Mouse (Mus musculus) spleen, postnatal 10 days (tissue): ENCODE data around the gene Col28a1.
"Not testable (repeated sequence)": the region's sequence is repeated elsewhere in the genome, so short reads cannot be mapped to it uniquely, and the experiment has no call there.

ENCODE experiments used
- DNase-seq, 2 experiments: peaks; one replicate each; pipeline ENCODE4 v3.0.0; 2021 to 2022; ENCODE audit warnings: low spot score in 2 of 2

Gene Col28a1

DNA sequence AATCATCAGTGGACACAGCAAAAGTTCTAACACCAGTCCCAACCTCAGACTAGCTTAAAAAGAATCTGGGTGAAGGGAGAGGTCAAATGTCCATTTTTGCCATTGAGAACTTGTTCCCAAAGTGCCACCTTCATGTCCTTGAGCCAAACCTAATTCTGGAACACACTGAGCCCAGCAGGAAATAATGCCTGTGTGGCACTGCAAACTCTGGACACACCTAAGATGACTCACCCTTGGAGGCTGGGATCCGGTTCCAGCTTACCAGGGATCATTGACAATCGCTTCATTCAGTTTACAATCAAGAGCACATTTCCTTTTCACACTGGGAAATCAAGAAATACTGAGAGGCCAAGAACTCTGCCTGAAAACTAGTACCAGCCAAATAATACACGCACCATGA, 168.9 kb downstream of the Col28a1 start:
- DNase-seq, result no peak

DNA sequence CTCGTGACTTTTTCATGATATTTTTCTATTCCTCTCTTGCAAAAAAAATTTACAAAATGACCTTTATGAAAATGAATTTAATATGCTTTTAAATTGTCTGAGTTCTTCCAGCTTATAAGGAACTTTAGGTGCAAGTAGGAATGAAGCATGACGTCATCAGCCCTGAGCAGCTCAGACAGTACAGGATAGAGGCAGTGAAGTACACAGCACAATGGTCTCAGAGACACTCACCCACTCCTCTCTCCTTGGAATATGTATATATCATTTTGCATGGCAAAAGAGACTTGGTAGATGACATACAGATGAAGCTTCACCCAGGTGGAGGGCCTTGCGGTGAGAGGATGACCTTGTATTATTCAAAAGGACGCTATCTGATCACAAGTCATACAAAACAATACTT, 197.7 kb downstream of the Col28a1 start:
- no peak for DNase-seq

DNA sequence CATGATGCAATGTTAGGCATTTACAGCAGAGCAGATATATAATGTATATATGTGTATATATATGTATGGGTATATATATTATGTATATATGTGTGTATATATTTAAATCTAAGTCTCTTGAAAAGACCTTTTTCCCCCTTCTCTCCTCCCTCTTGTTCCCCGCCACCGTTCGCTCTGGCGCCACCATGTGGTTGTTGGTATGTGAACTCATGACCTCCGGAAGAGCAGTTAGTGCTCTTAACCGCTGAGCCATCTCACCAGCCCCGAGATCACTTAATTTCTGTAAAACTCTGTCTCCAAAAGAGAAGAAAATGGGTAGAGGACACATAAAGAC, 208.8 kb downstream of the Col28a1 start:
- DNase-seq, result peak; percentile 24 to 80

DNA sequence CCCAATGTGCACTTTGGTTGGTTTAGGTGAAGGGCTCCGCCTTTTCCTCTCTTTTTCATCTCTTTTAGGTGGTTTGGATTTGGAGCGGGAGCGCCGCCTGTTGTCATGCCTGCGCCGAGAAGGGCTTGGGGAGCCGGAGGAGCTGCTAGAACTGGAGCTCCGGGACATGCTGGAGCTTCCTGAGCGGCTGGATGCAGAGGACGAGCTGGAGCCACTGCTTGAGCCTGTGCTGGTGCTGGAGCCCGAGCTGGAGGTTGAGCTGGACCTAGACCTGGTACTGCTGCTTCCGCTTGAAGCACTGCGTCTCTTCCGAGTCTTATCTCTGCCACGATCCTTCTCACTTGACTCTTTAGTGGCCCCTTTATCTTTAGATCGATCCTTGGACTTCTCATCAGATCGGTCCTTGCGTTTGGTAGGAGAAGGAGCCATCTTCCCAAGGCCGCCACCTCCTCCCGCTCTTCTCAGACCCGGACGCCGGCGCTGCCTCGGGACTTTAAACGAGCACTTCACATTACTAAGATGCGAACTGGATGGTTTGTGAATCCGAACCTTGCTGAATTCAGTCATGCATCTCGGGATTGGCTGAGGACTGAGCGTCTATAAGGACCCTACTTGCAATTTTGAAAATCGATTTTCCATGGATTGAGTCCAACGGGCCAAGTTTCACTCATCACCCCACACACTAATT, 209.3 kb downstream of the Col28a1 start:
- DNase-seq, result not testable (repeated sequence)

DNA sequence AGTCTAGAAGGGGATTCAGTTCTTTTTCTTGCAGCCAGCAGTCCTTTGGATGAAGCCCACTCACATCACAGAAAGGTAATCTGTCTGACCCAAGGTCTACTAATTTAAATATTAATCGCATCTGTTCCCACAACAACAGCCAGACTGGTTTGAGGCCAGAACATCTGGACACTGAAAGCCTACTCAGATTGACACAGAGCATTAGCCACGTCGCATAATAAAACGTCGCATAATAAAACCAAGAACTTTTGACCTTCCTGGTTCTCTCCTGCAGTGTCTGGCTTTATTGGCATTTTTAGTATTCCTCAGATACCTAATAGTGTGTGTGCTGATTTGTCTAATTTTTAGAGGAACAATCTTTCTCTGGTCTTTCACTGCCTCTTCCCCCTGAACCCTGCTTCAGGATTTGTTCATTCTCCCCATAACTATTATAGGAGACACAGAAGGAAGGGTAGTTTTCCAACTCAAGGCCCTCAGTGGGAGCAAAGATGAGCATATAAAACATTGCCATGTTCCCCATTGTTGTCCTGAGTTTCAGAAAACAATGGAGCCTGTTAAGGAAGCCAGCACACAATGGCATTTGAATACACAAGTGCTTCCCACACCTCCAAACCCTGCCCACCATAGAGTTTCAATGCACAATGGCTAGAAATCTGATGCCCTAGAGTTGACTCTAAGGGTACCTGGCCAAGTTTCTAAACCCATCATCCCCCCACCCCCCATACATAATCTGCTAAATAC, 221.2 kb downstream of the Col28a1 start:
- no peak for DNase-seq

DNA sequence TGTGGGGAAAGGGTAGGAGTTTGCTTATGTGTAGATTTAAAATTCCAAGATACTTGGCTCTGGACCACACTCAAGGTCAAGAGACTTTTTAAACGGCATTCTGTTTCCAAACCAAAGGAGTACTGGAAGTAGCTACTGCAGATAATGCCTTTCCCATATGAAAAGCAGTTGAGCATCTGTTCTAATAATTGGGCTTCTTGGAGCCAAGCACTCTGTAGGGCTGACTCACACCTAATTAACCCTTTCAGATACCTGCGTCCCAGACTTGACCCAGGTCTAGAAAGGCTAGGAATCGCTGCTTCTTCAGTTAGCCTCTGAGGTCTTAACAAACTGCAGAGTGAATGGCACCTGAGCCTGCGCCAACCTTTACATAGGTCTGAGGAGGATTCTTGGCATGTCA, 223.0 kb downstream of the Col28a1 start:
- DNase-seq, result no peak

DNA sequence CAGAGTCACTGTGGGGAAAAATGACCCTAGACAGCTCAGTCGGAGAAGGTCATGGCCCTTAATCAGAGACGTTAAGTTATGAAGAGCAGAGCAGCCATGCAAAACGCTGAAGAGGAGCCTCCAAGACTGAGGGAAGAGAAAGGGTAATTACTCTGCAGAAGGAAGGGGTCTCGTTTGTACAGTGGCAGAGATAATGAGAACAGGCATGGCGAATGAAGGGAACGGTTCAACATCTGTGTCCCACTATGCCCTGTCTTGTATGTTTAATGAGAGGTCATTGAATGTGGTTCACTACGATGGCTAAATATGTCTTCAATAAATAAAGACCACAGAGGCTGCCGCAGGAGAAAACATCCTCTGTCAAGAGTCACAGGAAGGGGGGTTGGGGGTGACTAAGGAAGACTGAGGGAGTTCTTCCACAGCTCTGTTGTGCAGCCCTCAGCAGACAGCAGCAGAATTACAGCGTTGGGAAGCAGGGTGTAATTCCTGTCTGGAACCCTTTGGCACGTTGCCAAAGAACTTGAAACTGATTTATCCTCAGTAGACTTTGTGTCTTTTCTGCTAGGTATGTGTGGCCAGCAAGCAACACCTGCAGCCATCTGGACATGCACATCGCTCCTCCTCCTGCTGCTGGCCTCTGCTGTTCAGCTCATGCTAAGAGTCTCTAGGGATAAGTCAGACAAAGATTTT, 226.4 kb downstream of the Col28a1 start:
- no peak for DNase-seq

DNA sequence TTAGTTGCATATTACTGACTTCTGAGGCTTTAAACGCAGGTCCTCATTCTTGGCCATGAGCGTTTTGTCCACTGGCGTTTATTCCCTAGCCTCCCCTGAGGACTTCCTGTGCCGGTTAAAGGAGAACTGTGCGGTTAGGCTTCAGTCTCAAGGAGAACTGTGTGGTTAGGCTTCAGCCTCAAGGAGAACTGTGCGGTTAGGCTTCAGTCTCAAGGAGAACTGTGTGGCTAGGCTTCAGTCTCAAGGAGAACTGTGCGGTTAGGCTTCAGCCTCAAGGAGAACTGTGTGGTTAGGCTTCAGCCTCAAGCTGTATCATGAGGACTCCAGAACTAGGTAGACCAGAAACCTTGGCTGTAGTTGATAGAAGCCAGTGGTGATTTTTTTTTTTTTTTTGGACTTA, 229.7 kb downstream of the Col28a1 start:
- no peak for DNase-seq

DNA sequence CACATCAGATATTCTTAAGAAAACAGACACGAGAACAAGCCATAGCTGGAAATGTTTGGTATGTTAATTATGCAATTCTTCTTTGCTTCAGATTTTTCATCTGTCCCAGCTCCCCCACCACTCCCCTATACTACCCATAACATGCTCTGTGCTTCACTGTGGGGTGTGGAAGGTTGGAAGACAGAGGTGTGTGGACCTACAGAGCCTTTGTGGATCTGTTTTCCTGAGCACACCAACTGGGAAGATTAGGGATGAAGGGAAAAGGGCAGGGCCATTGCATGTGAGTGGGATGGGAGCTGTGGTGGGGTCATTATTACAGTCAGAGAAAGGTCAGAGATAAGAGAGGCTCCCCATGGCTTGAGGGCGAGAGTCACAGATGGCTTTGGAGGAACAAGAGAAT, 240.2 kb downstream of the Col28a1 start:
- no peak for DNase-seq

DNA sequence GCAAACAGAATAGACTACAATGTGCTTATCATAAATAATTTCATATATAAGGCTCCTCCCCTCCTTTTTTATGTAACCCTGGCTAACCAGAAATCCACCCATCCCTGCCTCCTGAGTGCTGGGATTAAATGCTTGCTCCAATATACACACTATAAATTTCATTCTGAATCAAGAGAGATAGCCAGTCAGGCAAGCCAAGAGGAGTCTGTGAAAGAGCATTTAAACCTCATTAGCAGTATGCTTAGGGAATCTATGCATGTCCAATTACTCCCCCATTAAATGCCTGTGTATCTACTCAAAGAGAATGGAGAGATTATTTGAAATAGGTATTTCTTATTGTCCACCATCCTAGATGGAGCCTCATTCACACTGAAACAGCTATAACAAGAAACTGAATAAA, 240.6 kb downstream of the Col28a1 start:
- no peak for DNase-seq
